Mouse (Mus musculus): ENCODE results near the gene Nmnat3.

Nmnat3 gene

DNA sequence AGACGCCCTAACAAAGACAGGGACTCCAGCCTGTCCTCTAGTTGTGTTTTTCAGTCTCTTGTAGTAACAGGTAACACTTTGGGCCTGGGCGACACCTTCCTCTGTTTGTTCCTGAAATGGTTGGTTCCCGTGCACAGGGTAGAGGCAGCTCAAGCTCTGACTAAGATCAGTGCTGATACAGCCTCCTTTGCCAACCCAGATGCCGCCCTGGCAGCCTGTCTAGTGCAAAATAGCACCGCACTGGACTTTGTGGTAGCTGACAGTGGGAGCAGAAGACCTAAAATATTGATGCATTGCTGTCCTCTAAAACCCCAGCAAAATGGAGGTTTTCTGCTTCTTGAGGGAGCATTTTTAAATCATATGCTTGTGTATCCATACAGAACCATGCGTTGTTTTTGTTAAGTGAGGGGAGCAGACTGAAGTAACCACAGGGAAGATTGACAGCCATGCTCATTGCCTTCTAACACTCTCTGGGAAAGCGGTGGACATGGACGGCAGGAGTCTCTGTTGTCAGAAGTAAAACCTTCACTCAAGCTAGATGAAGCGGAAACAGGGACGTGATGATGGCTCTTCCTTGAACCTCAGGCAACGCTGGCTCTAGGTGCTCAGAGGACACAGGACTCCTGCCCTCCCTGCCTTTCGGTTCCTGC lies 24.2 kb downstream of the Nmnat3 start:
- no peak for DNase-seq (ENCODE audit: low read depth, low spot score)

DNA sequence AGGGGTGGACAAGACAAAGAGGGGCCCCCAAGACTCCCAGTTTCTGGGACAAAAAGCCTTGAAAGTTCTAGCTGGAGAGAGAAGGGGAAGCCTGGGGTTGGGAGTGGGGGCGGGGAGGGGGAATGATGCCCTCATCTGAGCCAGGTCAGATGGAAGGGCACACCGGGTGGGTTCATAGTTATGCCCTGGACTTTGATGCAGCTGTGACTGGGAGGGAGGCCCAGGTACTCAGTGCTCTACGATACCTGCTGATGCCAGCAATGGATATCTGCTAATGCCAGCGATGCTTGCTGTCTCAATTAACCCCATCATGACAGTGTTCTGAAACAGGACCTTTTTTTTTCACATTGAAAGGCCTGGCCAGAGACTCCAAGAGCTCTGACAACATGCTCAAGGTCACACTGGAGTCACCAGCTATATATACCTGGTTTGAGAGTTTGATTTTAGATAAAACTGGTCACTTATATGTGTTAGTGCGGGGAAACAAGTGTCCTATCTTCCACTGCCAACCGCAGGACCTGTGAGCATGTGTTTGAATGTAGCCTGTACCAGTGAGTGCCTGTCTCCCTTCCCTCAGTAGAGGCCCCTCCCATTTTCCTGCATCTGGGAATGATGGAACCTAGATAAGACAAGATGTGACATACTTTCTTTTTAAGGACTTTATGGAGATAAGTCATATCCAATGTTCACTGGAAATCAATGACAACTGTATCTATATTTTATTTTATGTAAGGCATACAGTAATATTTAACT lies 25.6 kb downstream of the Nmnat3 start:
- no peak for DNase-seq (ENCODE audit: low read depth, low spot score)

DNA sequence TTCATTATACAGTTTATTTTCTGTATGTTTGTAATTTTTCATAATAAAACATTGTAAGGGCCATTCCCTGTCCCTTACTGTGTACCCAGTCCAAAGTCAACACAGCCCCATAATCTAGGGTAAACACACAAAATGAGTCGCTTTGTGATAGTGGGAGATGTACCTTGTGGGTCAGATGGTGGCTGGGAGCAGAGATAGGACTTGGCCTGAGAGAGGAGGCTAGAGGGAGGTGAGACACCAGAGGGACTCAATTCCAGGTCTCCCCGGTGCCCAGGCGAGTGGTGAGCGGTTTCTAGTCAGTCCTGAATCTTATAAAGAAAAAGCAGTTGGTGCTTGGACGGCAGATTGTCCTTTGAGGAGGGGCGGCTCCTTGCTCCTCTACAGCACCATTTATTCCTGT lies 26.4 kb downstream of the Nmnat3 start:
- no peak for DNase-seq (ENCODE audit: low read depth, low spot score)

DNA sequence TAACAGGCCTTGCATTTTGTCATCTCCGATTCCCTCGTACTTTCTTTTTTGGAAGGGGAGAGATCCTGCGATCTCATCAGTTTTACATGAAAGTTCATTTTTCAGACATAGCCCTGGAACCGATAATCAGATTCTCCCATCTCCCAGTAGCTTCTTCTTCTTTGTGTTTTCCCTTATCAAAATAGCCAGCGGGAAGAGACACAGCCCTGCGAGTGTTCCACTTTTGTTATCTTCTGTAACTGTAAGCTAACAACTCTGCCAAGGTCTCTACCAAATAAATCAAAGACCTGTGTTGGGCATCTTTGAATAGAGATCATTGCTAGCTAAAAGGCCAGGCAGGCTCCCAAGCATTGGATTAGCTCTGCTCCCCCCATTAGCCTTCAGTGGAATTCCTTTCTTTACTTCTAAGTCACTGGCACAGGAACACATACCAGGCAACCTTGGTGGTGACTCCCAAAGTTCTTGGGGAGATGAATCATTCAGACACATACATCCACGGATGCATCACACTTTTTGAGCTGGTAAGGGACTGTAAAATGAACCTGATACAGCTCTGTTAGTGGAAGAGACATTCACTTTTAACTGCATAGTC lies 26.9 kb downstream of the Nmnat3 start:
- no peak for DNase-seq (ENCODE audit: low read depth, low spot score)

DNA sequence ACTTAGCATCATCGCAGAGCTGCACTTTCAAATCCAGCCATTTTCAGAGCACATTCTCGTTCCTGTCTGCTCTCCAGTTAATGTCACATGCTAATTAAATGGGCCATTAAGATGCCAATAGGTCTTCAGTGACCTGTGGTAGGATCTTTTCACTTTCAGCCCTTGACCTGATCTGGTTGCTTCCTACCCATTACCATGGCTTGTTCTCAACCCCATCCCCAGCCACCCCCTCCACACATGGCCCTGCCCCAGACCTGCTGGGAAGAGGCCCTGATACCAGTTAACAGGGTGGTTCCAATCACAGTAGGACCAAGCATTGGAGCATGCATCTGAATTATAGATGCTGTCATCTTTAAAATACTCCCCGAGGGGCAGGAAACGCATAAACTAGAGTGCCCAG lies 30.7 kb downstream of the Nmnat3 start:
- DNase-seq (ENCODE audit: low read depth, low spot score), result no peak

DNA sequence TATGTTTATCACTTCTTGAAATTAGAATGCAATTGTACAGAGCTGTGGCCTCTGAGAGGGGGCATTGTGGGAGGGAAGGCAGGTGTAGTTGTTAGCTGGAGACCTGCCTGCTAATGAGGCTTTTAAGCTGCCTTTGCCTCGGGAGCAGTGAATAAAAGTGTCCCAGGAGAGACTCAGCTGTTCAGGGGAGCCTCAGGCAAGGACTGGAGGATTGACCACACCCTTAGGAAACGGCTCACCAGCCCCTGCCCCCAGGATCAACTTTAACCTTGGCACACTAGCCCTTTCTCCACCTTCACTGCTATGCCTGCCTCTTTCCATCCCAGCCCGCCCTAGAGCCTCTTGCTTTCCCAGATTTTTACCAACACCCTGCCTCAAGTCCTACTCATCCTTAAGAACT lies 31.6 kb downstream of the Nmnat3 start:
- no peak for DNase-seq (ENCODE audit: low read depth, low spot score)

DNA sequence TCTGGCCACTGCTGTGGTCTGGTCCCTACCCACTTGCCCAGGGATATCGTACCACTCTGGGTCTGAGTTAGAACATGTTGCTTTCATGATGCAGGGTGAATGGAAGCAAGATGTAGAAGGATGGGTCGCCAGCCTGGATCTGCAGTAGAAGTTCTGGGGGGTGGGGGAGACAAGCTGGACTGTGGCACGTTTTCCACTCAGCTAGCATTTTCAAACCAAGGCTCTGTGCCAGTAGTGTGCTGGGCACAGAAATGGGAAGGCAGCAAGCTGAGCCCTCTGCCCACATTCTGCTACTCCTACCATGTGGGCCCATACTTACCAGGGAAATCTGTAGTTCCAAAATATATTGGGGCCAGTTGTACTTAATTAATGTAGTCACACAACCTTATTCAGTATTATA lies 33.5 kb downstream of the Nmnat3 start:
- no peak for DNase-seq (ENCODE audit: low read depth, low spot score)

DNA sequence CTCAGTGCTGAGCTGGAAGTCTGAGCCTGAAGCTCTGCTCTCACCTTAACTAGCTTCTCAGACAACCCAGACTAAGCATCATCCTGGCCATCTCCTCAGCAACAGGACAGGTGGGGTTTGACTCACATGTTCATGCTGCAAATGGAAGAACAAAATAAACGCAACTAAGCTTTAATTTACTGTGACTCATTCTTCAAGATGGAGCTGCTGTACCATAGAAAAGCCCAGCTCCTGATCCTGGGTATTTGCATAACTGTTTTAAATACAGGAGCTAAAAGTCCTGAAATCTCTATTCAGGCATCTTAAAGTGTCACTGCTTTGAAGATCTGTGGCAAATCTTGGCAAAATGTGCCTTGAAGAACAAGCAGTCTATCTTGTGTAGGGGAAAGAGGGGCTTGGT lies 38.9 kb downstream of the Nmnat3 start:
- peak; percentile 40 for DNase-seq (ENCODE audit: low read depth, low spot score)

DNA sequence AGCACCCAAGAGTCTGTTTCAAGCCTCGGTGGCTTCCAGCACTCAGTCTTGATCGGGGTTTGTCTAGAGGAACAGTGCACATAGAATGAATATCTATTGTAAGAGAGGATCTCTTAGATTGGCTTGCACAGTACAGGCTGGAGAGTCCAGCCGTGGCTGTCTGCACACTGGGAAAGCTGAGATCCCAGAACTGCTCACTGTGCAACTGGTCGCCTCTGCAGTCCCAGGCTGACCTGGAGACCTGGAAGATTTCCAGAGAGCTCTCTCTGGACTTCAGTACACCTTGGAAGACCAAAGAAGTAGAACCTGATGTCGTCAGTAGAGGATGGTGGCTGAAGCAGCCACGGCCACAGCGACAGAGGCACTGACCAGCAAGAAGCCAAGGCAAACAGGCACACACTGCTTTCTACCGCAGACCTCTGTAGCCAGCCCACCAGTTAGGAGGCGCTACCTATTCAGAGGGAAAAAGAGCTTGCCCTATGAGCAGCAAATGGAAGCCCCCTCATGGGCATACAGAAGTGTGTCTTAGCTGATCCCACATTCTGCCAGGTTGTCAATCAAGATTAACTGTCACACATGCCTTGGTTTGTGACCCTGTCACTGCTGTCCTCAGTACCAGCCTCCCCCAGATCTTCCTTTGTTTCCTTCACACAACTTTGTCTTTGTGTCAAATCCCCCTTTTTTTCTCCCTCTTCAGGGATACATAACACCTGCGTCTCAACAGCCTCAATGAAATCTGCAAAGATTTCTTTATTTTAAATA lies 41.4 kb downstream of the Nmnat3 start:
- DNase-seq (ENCODE audit: low read depth, low spot score), result no peak

DNA sequence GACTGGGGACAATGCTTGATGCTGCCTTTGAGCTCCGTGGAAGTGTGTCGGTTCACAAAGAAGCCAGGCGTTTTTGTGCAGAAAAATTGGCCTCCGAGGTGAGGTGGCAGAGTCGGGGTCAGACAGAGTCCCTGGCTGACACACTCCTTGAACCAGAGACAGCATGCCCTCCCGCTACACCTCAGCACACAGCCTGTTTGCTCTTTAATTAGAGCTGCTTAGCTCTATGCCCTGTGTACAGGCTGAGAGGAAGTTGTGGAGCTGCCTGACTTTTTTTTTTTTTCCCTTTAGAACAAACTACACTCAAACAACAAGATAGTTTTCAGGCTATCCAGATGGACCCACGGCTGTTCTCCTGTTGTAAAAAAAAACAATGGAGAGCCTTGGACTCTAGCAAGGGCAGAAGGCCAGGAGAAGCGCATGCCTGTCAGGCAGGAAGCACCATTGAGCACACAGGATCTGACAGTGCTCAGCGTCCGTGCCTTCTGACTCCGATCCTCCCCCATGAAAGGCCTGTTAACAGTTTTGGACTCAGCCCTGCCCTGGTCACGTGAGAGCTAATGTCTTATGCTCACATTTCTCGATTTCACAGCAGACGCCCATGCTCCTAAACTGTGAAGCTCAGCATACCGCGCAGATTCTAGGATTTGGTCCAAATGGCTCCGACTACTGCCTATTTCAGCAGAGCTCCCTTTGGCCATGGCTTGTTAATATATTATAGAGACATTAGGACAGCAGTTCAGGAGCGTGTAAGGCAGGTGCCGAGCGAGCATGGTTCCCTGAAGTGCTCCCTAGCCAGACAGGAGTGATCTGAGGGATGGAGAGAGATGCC lies 42.3 kb downstream of the Nmnat3 start:
- peak; percentile 67 for DNase-seq (ENCODE audit: low read depth, low spot score)

DNA sequence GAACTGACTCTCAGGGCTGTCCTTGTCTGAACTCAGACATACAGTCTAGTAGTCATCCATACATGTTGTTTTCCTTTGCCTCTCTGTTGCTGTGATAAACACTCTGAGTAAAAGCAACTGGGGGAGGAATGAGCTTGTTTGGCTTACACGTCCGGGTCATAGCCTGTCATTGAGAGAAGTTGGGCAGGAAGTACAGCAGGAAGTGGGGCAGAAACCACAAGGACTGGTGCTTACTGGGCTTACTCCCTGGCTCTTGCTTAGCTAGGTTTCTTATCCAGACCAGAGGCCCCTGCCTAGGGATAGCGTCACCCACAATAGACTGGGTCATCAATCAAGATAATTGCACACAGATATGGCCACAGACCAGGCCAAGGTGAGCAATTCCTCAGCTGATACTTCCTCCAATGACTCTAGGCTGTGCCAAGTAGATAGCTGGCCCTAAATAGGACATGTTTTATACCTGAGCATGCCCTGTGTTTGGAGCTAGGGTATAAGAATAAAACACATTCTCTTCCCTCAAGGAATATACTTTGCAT lies 46.1 kb downstream of the Nmnat3 start:
- DNase-seq (ENCODE audit: low read depth, low spot score), result no peak

DNA sequence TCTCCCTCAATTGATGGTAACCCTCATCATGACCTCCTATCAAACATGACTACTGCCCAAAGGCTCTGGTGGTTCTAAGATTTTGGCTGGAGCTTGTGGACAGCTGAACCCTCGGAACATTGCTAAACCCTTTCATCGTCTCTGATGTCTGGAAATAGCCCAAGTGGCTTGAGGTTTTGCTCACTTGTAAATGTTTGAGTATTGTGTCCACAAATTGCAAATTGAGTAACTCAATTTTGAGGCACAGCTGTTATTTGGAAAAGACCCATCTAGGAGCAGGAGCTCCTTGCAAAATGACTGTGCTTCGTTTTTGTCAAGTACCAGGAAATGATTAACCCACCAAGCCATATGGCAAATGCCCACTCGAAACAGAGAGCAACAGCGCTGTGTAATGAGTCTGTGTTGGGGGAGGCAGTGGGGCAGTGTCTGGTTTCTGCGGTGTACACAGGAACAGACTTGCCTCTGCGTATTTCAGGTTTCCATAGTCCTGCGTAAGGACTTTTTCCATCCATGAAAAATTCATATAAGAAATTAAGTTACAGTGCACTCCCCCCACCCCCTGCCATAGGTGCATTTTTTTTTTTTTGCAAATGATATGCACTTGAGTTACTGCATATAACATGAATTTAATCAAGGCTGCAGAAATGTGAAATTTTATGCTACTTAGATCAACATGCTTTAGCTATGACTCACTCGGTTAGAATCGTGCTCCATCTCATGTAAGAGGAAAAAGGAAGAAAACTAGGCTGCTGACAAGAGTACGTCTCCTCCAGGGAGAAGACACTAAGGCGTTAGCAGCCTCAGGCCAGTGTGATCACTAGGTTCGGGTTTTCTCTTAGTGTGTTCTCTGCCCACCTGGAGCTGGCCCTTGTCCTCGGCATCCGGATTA lies 50.9 kb downstream of the Nmnat3 start:
- DNase-seq (ENCODE audit: low read depth, low spot score), result peak; percentile 60

DNA sequence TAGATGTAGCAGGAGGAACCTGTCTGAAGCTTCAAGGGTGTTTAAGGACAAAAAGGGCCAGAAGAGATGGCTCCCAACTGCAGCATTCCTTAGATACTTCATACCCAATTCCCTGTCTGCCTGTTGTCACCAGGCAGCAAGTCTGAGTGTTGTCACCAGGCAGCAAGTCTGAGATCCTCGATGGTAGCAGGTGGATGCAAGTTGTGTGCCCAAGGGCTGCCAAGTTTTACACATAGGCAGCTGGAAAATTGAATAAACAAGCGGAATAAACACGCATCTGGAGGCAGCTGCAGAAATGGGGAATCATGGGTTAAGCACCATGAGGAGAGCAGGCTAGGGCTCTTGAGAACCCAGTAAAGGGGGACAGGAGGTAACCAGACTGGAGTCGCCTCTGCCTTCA lies 52.7 kb downstream of the Nmnat3 start:
- no peak for DNase-seq (ENCODE audit: low read depth, low spot score)

DNA sequence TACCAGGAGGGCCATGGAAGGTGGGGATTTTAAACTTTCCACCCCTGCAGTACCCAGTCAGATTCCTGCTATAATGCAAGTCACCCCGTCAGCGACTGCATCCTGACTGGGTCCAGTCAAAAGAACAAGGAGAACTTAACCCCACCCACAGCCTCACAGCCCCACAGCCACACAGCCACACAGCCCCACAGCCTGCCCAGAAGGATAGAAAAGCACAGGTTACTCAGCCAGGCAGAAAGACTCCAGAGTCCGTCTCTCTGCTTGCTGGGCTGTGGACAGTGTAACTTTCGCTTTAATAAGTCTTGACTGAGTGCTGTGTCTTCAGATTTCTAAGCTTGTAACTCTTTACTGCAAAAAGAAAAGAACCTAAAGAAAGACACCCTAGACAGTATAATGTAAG lies 53.2 kb downstream of the Nmnat3 start:
- DNase-seq (ENCODE audit: low read depth, low spot score), result no peak

DNA sequence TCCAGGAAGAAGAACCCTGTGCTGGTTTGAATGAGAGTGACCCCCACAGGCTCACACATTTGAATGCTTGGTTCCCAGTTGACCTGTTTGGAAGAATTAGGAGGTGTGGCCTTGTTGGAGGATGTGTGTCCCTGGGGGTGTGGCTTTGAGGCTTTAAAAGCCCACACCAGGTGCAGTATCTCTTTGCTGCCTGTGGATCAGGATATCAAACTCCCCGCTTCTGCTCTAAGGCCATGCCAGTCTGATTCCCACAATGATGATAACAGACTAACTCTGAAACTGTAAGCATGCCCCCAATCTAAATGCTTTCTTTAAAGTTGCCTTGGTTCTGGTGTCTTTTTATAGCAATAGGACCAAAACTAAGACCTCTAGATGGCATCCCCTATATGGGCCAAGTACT lies 58.6 kb downstream of the Nmnat3 start:
- no peak for DNase-seq (ENCODE audit: low read depth, low spot score)

DNA sequence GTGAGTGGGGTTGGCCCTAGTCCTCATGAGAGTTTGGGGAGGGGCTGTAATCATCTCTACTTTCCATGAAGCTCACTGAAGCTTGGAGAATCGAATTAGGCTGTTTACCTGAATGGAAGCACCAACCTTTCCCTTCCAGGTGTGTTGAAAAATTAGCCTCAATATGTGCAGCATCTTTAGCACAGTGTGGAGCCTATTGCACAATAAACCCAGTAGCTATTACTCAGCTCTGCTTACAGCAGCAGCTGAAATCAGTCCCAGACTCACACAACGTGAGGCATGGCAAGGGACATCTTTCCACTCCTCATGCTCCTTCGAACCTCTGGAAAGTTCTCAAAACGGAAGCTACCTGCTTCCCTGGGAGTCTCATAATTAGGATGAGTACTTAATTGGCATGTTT lies 59.0 kb downstream of the Nmnat3 start:
- DNase-seq (ENCODE audit: low read depth, low spot score), result no peak

DNA sequence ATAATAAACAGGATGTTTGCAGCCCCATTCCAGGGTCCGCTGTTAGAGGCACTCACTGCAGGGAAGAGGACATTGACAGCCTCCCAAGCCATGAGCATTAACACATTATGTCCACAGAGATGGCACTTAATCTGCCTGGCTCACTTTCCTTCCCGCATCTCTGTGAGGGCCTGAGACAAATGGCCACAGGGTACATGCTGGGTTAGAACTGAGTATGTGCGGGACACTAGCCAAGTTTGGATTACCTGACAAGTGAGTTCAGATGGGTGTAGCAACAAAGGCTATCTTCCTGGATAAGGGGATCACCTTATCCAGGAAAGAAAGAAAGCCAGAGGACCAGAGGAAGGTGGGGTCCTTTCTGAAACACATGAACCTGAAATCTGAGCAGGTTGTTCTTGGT lies 59.8 kb downstream of the Nmnat3 start:
- DNase-seq (ENCODE audit: low read depth, low spot score), result no peak

DNA sequence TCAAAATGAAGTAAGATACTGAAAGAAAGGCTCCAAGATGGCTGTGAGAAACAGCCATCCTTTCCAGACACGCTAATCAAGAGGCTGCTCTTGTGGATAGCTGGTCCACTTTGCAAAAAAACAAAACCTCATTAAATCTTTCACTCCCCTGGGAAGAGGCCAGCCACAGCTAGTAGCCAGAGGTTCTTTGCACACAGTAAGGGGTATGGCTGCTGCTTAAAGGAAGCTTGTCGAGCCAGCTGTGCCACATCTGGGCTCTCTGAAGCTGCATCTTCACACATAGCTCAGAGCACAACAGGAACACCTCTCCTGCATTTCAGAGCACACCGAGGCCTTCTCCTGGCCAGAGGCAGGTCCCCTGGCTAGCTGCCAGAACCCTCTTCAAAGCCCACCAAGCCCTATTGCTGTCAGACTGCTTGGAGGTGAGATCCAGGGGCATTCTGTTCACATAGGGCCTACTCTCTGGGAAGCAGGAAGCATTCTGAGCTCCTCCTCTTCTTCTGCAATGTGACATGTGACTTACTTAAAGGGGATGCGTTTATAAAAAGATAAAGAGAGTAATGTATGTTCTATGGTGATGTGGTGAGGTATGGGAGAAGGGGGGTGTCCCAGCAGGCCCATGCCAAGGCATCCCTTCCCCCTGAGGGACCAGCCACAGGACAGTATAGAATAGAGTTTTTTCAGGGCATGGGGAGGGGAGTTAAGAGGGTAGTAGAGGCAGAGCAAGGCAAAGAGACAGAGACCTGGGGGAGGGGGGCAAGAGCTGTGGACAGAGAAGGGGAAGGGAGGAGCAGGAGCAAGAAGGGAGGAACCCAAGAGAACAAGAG lies 63.3 kb downstream of the Nmnat3 start:
- DNase-seq (ENCODE audit: low read depth, low spot score), result no peak

DNA sequence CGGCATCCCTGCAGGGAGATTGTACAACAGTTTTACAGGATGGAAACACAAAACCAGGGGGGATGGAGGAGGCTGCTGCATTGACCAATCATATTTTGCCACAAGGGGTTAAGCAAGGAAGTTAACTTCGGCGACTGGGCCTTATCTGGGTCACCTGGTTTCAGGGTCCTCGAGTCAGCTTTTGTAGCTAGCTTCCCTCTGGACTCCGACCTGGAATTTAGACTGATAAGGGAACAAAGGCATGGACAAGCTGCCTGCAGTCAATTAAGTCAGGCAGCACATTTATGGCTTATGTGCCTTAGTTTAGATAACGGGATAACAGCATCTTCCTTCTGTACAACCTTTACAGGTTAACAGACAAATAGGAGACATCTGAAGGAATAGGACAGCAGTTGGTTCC lies 65.1 kb downstream of the Nmnat3 start:
- no peak for DNase-seq (ENCODE audit: low read depth, low spot score)

All from telencephalon, adult 2 months (tissue).